Mouse (Mus musculus) kidney, adult 2 months (tissue): ENCODE measurements around the gene Ankrd2. TPM values are rescaled to one million over a fixed set of nuclear protein-coding genes. Genes with fewer than 3 reads are reported as not detected.
A peak's percentile ranks its signal among the peaks of the same experiment; 100 is the strongest.

Source experiments
- DNase-seq: peaks from one replicate; pipeline ENCODE4 v3.0.0; 2021
- H3K27ac ChIP-seq: fragments of 200-500 bp; 2 replicates; pipeline ENCODE4 v1.5.1; 2012; ENCODE audit warnings: low read depth, low read length, control low read depth, inconsistent platforms; ENCODE audit not compliant: insufficient read depth
- H3K27me3 ChIP-seq: fragments of 200-500 bp; replicated peaks from 2 replicates; pipeline ENCODE4 v1.6.1; 2012; ENCODE audit warnings: mild to moderate bottlenecking, moderate library complexity, low read length, inconsistent platforms; ENCODE audit not compliant: control insufficient read depth, insufficient read depth
- H3K36me3 ChIP-seq: fragments of 200-500 bp; 2 replicates; pipeline ENCODE4 v1.6.1; 2012; ENCODE audit warnings: mild to moderate bottlenecking, moderate library complexity, low read length, inconsistent platforms; ENCODE audit not compliant: control insufficient read depth, insufficient read depth
- H3K4me1 ChIP-seq: fragments of 200-500 bp; 2 replicates; pipeline ENCODE4 v1.6.1; 2011; ENCODE audit warnings: low read length; ENCODE audit not compliant: control insufficient read depth, insufficient read depth
- H3K4me3 ChIP-seq: fragments of 200-500 bp; 2 replicates; pipeline ENCODE4 v1.5.1; 2011; ENCODE audit warnings: mild to moderate bottlenecking, low read depth, low read length, control low read depth; ENCODE audit not compliant: insufficient read depth
- CTCF ChIP-seq: fragments of 200-500 bp; conservative IDR thresholded peaks from 2 replicates; pipeline ENCODE4 v1.5.1; 2011; ENCODE audit warnings: low read depth, mild to moderate bottlenecking, control low read depth, low read length, moderate library complexity, mixed read lengths; ENCODE audit not compliant: insufficient read depth, insufficient read length
- POLR2A ChIP-seq: fragments of 200-500 bp; IDR thresholded peaks from one replicate; pipeline ENCODE4 v1.6.1; 2011; ENCODE audit warnings: low read depth, low read length, control low read depth
- WGBS: fragments of 180-500 bp; shearing (Covaris S2); methylation state at CpG from one replicate; pipeline ENCODE4 v1.1.7; 2018; 5-methylcytosine and 5-hydroxymethylcytosine counted together
- polyA plus RNA-seq: library from polyadenylated mRNA; depleted of rRNA; stranded (reverse); fragments of >200 nt; gene quantifications from 2 replicates; pipeline ENCODE4 v1.2.3, GENCODE M21; 2012

Ankrd2 gene
- polyA plus RNA-seq, 1 experiment, result 2.2 TPM

DNA sequence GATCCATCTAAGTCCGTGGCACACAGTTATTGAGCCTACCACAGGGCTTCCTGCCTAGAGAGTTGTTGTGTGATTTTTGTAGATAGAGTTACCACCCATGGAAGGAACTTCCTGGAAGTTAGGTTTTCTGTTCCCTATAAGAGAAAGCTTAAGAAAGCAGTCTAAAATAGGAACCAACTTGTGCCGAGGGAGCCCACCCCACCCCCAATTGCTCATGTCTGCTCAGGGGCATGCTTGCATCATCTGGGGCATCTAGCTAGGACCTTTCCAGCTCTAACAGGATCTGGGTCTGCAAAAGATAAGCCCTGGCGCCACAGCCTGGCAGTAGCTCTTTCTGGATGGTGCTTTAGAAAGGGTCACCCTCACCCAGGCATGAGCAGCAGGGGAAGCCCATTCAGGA, 30.2 kb upstream of the Ankrd2 start:
- Histone ChIP-seq H3K27me3 (no peaks in the 10 kb centered on the region), H3K27ac (no peak overlapping the region), H3K4me3 (no peak overlapping the region), H3K4me1 (peaks cover 12% of the 10 kb centered on the region), H3K36me3 (no peaks in the 10 kb centered on the region)
- no peak for DNase-seq
- TF ChIP-seq CTCF, result no peak
- no peak for TF ChIP-seq POLR2A
- 40% methylated on average over 3 of the region's 3 CpGs for WGBS

- H3K36me3 ChIP-seq, result no peaks in the 10 kb centered on the region
- no peak for DNase-seq
- H3K4me1 ChIP-seq, result peaks cover 12% of the 10 kb centered on the region
- TF ChIP-seq CTCF (no peak), POLR2A (no peak)
- H3K4me3 ChIP-seq, result no peak overlapping the region
- WGBS, result 76% methylated on average over 8 of the region's 8 CpGs
- no peaks in the 10 kb centered on the region for H3K27me3 ChIP-seq
- H3K27ac ChIP-seq, result no peak overlapping the region
Measured at GRCm38 (mm10) chr19:42006568-42006967, 29.2 kb upstream of the Ankrd2 start.

DNA sequence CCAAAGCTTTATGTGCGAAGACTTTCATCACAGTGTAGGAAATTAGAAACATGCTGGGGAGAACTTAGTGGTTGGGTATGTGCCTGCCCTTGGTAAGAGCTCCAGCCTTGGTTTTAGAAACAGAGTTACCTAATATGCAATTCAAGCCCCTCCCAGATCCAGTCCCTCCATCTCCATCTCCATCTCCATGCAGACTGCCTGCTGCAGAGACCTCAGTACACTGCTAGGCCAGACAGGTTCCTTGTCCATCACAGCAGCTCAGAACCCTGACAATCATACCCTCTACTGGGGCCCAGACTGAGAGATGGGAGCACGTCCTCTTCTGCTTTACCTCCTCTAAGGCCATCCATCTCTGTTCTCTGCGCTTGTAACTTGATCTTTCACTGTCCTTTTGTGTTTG, 27.2 kb upstream of the Ankrd2 start:
- Histone ChIP-seq H3K4me1 (peaks cover 12% of the 10 kb centered on the region), H3K27me3 (no peaks in the 10 kb centered on the region), H3K27ac (peak overlapping the region; percentile 66), H3K36me3 (no peaks in the 10 kb centered on the region), H3K4me3 (no peak overlapping the region)
- whole genome bisulfite sequencing, result 63% methylated on average over 3 of the region's 3 CpGs
- no peak for DNase-seq
- no peak for TF ChIP-seq POLR2A

DNA sequence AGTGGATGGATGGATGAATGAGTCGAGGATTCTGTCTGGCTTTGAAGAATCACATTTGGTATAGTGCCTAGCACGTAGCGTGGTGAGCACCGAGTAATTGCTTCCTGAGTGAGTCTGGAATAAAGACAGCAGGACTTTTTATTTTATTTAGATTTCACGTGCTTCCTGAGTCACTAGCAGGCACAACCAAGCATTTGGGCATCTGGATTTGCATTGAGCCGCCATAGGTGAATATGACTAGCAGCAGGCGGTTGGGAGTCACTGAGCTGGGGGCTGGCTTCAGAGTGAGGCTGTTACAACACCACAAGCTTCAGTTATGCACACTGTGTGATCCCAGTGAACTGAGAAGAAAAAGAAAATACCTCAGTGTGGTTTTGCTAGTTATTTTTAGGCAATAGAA, 26.7 kb upstream of the Ankrd2 start:
- no peak for TF ChIP-seq CTCF
- no peak for TF ChIP-seq POLR2A
- H3K27me3 ChIP-seq, result no peaks in the 10 kb centered on the region
- H3K4me1 ChIP-seq, result peaks cover 12% of the 10 kb centered on the region
- no peak overlapping the region for H3K4me3 ChIP-seq
- no peak for DNase-seq
- 53% methylated on average over 7 of the region's 7 CpGs for WGBS
- H3K36me3 ChIP-seq, result no peaks in the 10 kb centered on the region
- H3K27ac ChIP-seq, result peak overlapping the region; percentile 66; the same call in 1 of the 2 replicates

DNA sequence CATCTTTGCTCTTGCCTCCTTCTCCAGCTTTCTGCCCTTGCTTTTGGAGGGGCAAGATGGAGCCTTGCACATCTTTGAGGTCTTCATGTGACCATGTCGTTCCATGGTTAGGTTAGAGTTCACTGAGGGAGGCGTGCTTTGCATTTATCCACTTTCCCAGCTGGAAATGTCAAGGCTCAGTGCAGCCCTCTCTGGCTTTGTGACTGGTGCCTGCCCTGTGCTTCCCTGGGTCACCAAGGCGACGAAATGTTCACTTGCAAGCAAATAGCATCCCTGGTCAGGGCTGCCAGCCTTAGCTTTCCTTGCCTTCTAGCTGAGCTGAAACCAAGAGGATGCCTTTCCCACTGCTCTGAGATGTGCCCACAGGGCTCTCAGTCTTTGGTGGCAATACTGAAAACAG, 25.4 kb upstream of the Ankrd2 start:
- WGBS, result 61% methylated on average over 4 of the region's 4 CpGs
- Histone ChIP-seq H3K36me3 (no peaks in the 10 kb centered on the region), H3K4me3 (no peak overlapping the region), H3K27ac (no peak overlapping the region), H3K27me3 (no peaks in the 10 kb centered on the region), H3K4me1 (peaks cover 9% of the 10 kb centered on the region)
- DNase-seq, result no peak
- TF ChIP-seq POLR2A (no peak), CTCF (no peak)

GRCm38 (mm10) chr19:42011123-42011522, 24.7 kb upstream of the Ankrd2 start:
- Histone ChIP-seq H3K27ac (no peak overlapping the region), H3K4me1 (peaks cover 9% of the 10 kb centered on the region; the same call in 1 of the 2 replicates), H3K4me3 (no peak overlapping the region), H3K36me3 (no peaks in the 10 kb centered on the region), H3K27me3 (no peaks in the 10 kb centered on the region)
- TF ChIP-seq CTCF, result no peak
- no peak for TF ChIP-seq POLR2A
- DNase-seq, result no peak
- WGBS, result 82% methylated on average over 7 of the region's 7 CpGs

- Histone ChIP-seq H3K36me3 (no peaks in the 10 kb centered on the region), H3K27me3 (no peaks in the 10 kb centered on the region), H3K4me1 (peaks cover 9% of the 10 kb centered on the region; the same call in 1 of the 2 replicates), H3K4me3 (no peak overlapping the region), H3K27ac (no peak overlapping the region)
- no peak for DNase-seq
- 88% methylated on average over 3 of the region's 3 CpGs for WGBS
- TF ChIP-seq POLR2A, result no peak
- no peak for TF ChIP-seq CTCF
Measured at GRCm38 (mm10) chr19:42014231-42014825, 21.5 kb upstream of the Ankrd2 start.
